Mouse (Mus musculus) brain, adult 10 weeks (tissue): Measurements from ENCODE around the gene Defb15. TPM values are rescaled to one million over a fixed set of nuclear protein-coding genes. Genes with fewer than 3 reads are reported as not detected.

Experiments
- polyA plus RNA-seq: library from polyadenylated mRNA; stranded (reverse); fragments of 350-450 nt; fragmentation: Illumina TruSeq; extraction: RNeasy Lipid Tissue Mini Kit (QIAGEN cat#74804); gene quantifications from one replicate; pipeline ENCODE4 v1.2.3, GENCODE M21; 2015; ENCODE audit warnings: low read depth, low replicate concordance

Gene Defb15
- not detected for polyA plus RNA-seq

GRCm38 (mm10) chr8:21932610-21933009 is at the start of gene Defb15:
Defb15 (minus strand) TSS chr8:21932710.

GRCm38 (mm10) chr8:21969475-21969874 is 37.0 kb upstream of the Defb15 start, which contains the start of gene Ccdc70:
Ccdc70 (plus strand) TSS chr8:21969775.

GRCm38 (mm10) chr8:21958414-21958813 is 25.9 kb upstream of the Defb15 start, which contains the start of gene Fam90a1a:
Fam90a1a (plus strand) TSS chr8:21958714.

DNA sequence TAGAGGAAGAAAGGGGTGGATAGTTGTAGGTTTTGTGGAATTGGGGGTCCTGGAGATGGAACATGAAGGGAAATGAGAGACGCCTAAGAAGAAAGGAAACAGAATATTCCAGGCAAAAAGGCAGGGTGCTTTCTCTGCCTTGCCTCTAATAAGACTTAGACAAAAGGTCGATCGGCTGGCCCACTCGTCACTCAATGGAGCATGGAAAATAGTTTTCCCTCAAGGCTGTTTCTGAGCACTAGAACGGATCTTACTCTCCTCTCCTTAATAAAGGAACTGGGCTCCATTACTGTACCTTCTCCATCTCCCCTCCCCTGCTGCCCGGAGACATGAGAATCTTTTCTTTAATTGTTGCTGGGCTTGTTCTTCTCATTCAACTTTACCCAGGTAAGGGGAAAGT is 14.0 kb upstream of the Defb15 start, which contains the start of gene Defb13:
Defb13 (plus strand) TSS at position 301 of the 400 bp plus-strand sequence.

DNA sequence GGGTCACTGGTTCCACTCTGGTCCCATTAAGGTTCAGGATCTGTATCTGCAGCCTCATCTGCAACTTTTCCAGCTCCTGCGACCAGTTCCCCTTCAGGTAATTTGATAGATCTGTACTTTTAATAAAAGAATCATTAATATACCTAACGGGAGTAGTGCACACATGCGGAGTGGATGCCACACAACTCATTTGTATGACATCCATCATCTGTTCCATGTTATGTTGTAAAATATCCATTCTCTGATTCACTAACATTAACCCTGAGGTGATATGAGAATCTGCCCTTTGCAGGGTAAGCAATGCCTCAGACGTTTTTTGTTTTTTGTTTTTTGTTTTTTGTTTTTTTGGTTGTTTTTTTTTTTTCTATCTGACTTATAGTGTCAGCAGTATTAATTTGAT is 5.5 kb upstream of the Defb15 start, which contains the start of gene Defb35:
Defb35 (plus strand) TSS at position 301 of the 400 bp plus-strand sequence.

DNA sequence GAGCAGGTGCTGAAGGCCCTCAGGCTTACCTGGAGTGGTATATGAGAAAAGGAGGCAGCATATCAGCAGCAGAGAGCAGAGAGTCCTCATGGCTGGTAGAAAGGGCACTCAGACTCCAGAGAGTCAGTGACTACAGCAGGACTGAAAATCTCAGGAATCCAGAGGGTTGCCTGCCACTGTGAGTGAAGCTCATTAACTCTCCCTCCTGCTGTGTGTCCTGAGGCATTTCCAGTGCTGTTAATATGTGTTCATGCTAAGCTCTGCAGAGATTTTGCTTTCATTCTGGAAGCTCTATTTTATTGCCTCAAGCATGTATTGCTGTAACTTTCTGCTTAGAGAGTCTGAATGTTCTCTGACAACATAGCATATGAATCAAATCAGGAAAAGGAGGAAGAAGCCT is 26.2 kb downstream of the Defb15 start, which contains the start of gene Defb11:
Defb11 (minus strand) TSS at position 123 of the 400 bp plus-strand sequence.

DNA sequence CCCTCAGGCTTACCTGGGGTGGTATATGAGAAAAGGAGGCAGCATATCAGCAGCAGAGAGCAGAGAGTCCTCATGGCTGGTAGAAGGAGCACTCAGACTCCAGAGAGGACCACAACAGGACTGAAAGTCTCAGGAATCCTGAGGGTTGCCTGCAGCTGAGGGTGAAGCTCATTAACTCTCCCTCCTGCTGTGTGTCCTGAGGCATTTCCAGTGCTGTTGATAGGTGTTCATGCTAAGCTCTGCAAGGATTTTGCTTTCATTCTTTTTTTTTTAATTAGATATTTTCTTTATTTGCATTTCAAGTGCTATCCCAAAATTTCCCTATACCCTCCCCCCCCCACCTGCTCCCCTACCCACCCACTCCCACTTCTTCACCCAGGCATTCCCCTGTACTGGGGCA is 47.2 kb downstream of the Defb15 start, which contains the start of gene Defb9:
Defb9 (minus strand) TSS at position 101 of the 400 bp plus-strand sequence.

Other genes starting within 250 kb of the Defb15 start
- not detected for gene AY761184, start 229.1 kb downstream of the Defb15 start, polyA plus RNA-seq
- not detected for gene Defa24, start 198.2 kb downstream of the Defb15 start, polyA plus RNA-seq
- not detected for gene Defb50, start 109.2 kb downstream of the Defb15 start, polyA plus RNA-seq
- not detected for gene Defb2, start 92.8 kb downstream of the Defb15 start, polyA plus RNA-seq
- not detected for gene Defb10, start 73.8 kb downstream of the Defb15 start, polyA plus RNA-seq
- not detected for gene Defb9, start 47.3 kb downstream of the Defb15 start, polyA plus RNA-seq
- 3.0 TPM for gene Defb11, start 26.3 kb downstream of the Defb15 start, polyA plus RNA-seq
- gene Defb35, start 5.6 kb upstream of the Defb15 start, polyA plus RNA-seq: not detected
- not detected for gene Defb13, start 14.1 kb upstream of the Defb15 start, polyA plus RNA-seq
- not detected for gene Fam90a1a, start 26.0 kb upstream of the Defb15 start, polyA plus RNA-seq
- not detected for gene Ccdc70, start 37.1 kb upstream of the Defb15 start, polyA plus RNA-seq
- gene Atp7b, start 127.6 kb upstream of the Defb15 start, polyA plus RNA-seq: 1.2 TPM
- gene Alg11, start 128.0 kb upstream of the Defb15 start, polyA plus RNA-seq: 27.2 TPM
- 0.58 TPM for gene Nek5, start 192.3 kb upstream of the Defb15 start, polyA plus RNA-seq
- gene Nek3, start 233.7 kb upstream of the Defb15 start, polyA plus RNA-seq: 2.5 TPM